Mouse (Mus musculus) midbrain, embryonic 10.5 days (tissue): ENCODE measurements at regions not wholly inside any gene's neighbourhood (a gene's known extent, or its start where the extent isn't known, plus 50 kb on each side); places are given as distances from the start of the nearest gene placed in this dataset.

Source experiments
- DNase-seq: peaks from one replicate; pipeline ENCODE4 v3.0.0-alpha.2; 2017; ENCODE audit warnings: low spot score
- H3K27ac ChIP-seq: fragments of 300-500 bp; sonication (generic); replicated peaks from 2 replicates; pipeline ENCODE4 v1.5.1; 2016; ENCODE audit warnings: mild to moderate bottlenecking
- H3K27me3 ChIP-seq: fragments of 300-500 bp; sonication (generic); 2 replicates; pipeline ENCODE4 v1.6.1; 2016; ENCODE audit warnings: low read depth, mild to moderate bottlenecking; ENCODE audit not compliant: poor library complexity, severe bottlenecking
- H3K36me3 ChIP-seq: fragments of 300-500 bp; sonication (generic); 2 replicates; pipeline ENCODE4 v1.6.1; 2016; ENCODE audit warnings: mild to moderate bottlenecking, moderate library complexity
- H3K4me1 ChIP-seq: fragments of 300-500 bp; sonication (generic); 2 replicates; pipeline ENCODE4 v1.6.1; 2016
- H3K4me3 ChIP-seq: fragments of 300-500 bp; sonication (generic); 2 replicates; pipeline ENCODE4 v1.5.1; 2016; ENCODE audit warnings: mild to moderate bottlenecking, moderate library complexity
- H3K9me3 ChIP-seq: fragments of 300-500 bp; sonication (generic); replicated peaks from 2 replicates; pipeline ENCODE4 v1.6.1; 2016; ENCODE audit warnings: mild to moderate bottlenecking
- WGBS: fragments of 180-500 bp; shearing (Covaris S2); methylation state at CpG from one replicate; pipeline ENCODE4 v1.1.7; 2016; 5-methylcytosine and 5-hydroxymethylcytosine counted together

- Histone ChIP-seq H3K36me3 (no peaks in the 10 kb centered on the region), H3K9me3 (no peaks in the 10 kb centered on the region), H3K27me3 (no peaks in the 10 kb centered on the region), H3K4me1 (0 out of 2 replicates have a peak, but pooled peaks cover 16% of the 10 kb centered on the region), H3K4me3 (no peak overlapping the region), H3K27ac (no peak overlapping the region)
- DNase-seq = no peak
- 87% methylated on average over 6 of the region's 6 CpGs for WGBS
Measured at GRCm38 (mm10) chr6:89257416-89257815, 105.0 kb downstream of the Plxna1 start.

GRCm38 (mm10) chr6:89258140-89258539 lies 104.3 kb downstream of the Plxna1 start:
- H3K27ac ChIP-seq = no peak overlapping the region
- WGBS = 81% methylated on average over 4 of the region's 4 CpGs
- no peaks in the 10 kb centered on the region for H3K27me3 ChIP-seq
- 0 out of 2 replicates have a peak, but pooled peaks cover 13% of the 10 kb centered on the region for H3K4me1 ChIP-seq
- DNase-seq = no peak
- no peaks in the 10 kb centered on the region for H3K36me3 ChIP-seq
- no peaks in the 10 kb centered on the region for H3K9me3 ChIP-seq
- H3K4me3 ChIP-seq = no peak overlapping the region

GRCm38 (mm10) chr6:89259406-89259994 lies 102.9 kb downstream of the Plxna1 start:
- 89% methylated on average over 11 of the region's 11 CpGs for WGBS
- peak overlapping the region; percentile 38; the same call in 1 of the 2 replicates for H3K27ac ChIP-seq

GRCm38 (mm10) chr6:89262958-89263357 lies 99.5 kb downstream of the Plxna1 start:
- H3K4me1 ChIP-seq = 0 out of 2 replicates have a peak, but pooled peaks cover 5% of the 10 kb centered on the region
- no peak for DNase-seq
- 83% methylated on average over 4 of the region's 4 CpGs for WGBS
- no peak overlapping the region for H3K27ac ChIP-seq
- H3K9me3 ChIP-seq = no peaks in the 10 kb centered on the region
- H3K4me3 ChIP-seq = no peak overlapping the region
- no peaks in the 10 kb centered on the region for H3K27me3 ChIP-seq
- H3K36me3 ChIP-seq = no peaks in the 10 kb centered on the region

More at GRCm38 (mm10) chr6:89259406-89259994, 102.9 kb downstream of the Plxna1 start:
- 0 out of 2 replicates have a peak, but pooled peaks cover 7% of the 10 kb centered on the region for H3K4me1 ChIP-seq
- H3K36me3 ChIP-seq = no peaks in the 10 kb centered on the region
- H3K4me3 ChIP-seq = no peak overlapping the region
- DNase-seq = no peak
- H3K9me3 ChIP-seq = no peaks in the 10 kb centered on the region
- H3K27me3 ChIP-seq = no peaks in the 10 kb centered on the region

GRCm38 (mm10) chr6:89265296-89265695 lies 97.1 kb downstream of the Plxna1 start:
- H3K27me3 ChIP-seq = no peaks in the 10 kb centered on the region
- no peak for DNase-seq
- no peak overlapping the region for H3K27ac ChIP-seq
- no peaks in the 10 kb centered on the region for H3K9me3 ChIP-seq
- WGBS = 83% methylated on average over 3 of the region's 3 CpGs
- H3K36me3 ChIP-seq = no peaks in the 10 kb centered on the region
- no peaks in the 10 kb centered on the region for H3K4me1 ChIP-seq
- no peak overlapping the region for H3K4me3 ChIP-seq
